Mouse (Mus musculus) spleen, adult 12 weeks (tissue): Measurements from ENCODE around the gene Smndc1.

Experiments used
- DNase-seq: peaks from one replicate; pipeline ENCODE4 v3.0.0; 2022; ENCODE audit warnings: low spot score

Gene Smndc1

GRCm38 (mm10) chr19:53343174-53343881, 47.0 kb downstream of the Smndc1 start:
- DNase-seq = no peak

- DNase-seq = no peak
Measured at GRCm38 (mm10) chr19:53340423-53340822, 50.0 kb downstream of the Smndc1 start.

GRCm38 (mm10) chr19:53335241-53335640, 55.1 kb downstream of the Smndc1 start:
- no peak for DNase-seq

- no peak for DNase-seq
Measured at GRCm38 (mm10) chr19:53333730-53334129, 56.6 kb downstream of the Smndc1 start.

- DNase-seq = no peak
Measured at GRCm38 (mm10) chr19:53331882-53332500, 58.4 kb downstream of the Smndc1 start.

GRCm38 (mm10) chr19:53329992-53330381, 60.4 kb downstream of the Smndc1 start:
- DNase-seq = peak; percentile 39
